Comparison of ENCODE assay signal across 20 mouse cellular contexts in genomic region chr6:141189093-141189492, GRCm38 (mm10). TPM values are rescaled to one million over a fixed set of nuclear protein-coding genes. Genes with fewer than 3 reads are reported as not detected.
DNase-seq lines count a peak whose midpoint lies in the region; ATAC-seq and TF ChIP-seq lines count a peak whose summit lies in the region.
"Had no signal": no experiment of that assay in that cellular context is flagged by ENCODE, and none has a peak within 500 bp of the region (broad histone marks: within the 10 kb centered on the region; RNA-seq: fewer than 3 reads in every experiment).

No protein-coding gene starts in this region.

- H3K27ac ChIP-seq in midbrain, embryonic 13.5 days, result no peak overlapping the region
- H3K27ac ChIP-seq in midbrain, embryonic 11.5 days (ENCODE audit: low read depth, low read length), result no peak overlapping the region
- H3K27ac ChIP-seq in intestine, embryonic 16.5 days (ENCODE audit: low read length), result peak overlapping the region; percentile 69
- H3K27ac ChIP-seq in small intestine, adult 2 months (ENCODE audit: insufficient read depth, low read depth, low read length), result peak overlapping the region; percentile 83
- H3K27ac ChIP-seq: embryonic facial prominence, embryonic 13.5 days; hindbrain, embryonic 10.5 days; hindbrain, embryonic 15.5 days had no signal

- intact Hi-C loops in left cerebral cortex, postnatal 4 days (cut with DNase I), result no loop called here

- H3K9me3 ChIP-seq in midbrain, embryonic 13.5 days, result no peaks in the 10 kb centered on the region
- H3K9me3 ChIP-seq in midbrain, embryonic 11.5 days (ENCODE audit: control insufficient read depth, low read length), result no peaks in the 10 kb centered on the region
- no peaks in the 10 kb centered on the region for H3K9me3 ChIP-seq in intestine, embryonic 16.5 days (ENCODE audit: control insufficient read depth, low read length)
- H3K9me3 ChIP-seq: embryonic facial prominence, embryonic 13.5 days; hindbrain, embryonic 10.5 days; hindbrain, embryonic 15.5 days had no signal

- ATAC-seq in midbrain, embryonic 13.5 days, result 0 out of 2 replicates have a peak, but pooled peaks have one; percentile 48
- no peak for ATAC-seq in midbrain, embryonic 11.5 days (ENCODE audit: low FRiP score)
- peak; percentile 41 for ATAC-seq in intestine, embryonic 16.5 days
- ATAC-seq: CD4-positive, CD25-positive, alpha-beta regulatory T cell, adult 4 months; forebrain, postnatal 0 days had no signal

- no peak overlapping the region for H3K4me3 ChIP-seq in midbrain, embryonic 13.5 days (replicated peaks)
- H3K4me3 ChIP-seq in midbrain, embryonic 11.5 days (ENCODE audit: low read depth, low read length), result no peak overlapping the region
- no peak overlapping the region for H3K4me3 ChIP-seq in intestine, embryonic 16.5 days (ENCODE audit: low read length)
- H3K4me3 ChIP-seq in small intestine, adult 2 months (ENCODE audit: low read depth, low read length), result no peak overlapping the region
- H3K4me3 ChIP-seq: embryonic facial prominence, embryonic 13.5 days; heart, adult 2 months; hindbrain, embryonic 10.5 days; hindbrain, embryonic 15.5 days had no signal

- no peak overlapping the region for H3K9ac ChIP-seq in midbrain, embryonic 13.5 days (replicated peaks)
- H3K9ac ChIP-seq in midbrain, embryonic 11.5 days (ENCODE audit: low read length), result no peak overlapping the region
- no peak overlapping the region for H3K9ac ChIP-seq in intestine, embryonic 16.5 days (ENCODE audit: low read depth, low read length)
- H3K9ac ChIP-seq: embryonic facial prominence, embryonic 13.5 days; forebrain, postnatal 0 days; hindbrain, embryonic 15.5 days had no signal

- H3K4me2 ChIP-seq in midbrain, embryonic 13.5 days (replicated peaks), result no peak overlapping the region
- no peak overlapping the region for H3K4me2 ChIP-seq in midbrain, embryonic 11.5 days
- H3K4me2 ChIP-seq in intestine, embryonic 16.5 days (ENCODE audit: low read depth, low read length), result no peak overlapping the region
- H3K4me2 ChIP-seq: embryonic facial prominence, embryonic 13.5 days; heart, embryonic 11.5 days; hindbrain, embryonic 15.5 days had no signal

- H3K4me1 ChIP-seq in midbrain, embryonic 13.5 days (replicated peaks), result 0 out of 2 replicates have a peak, but pooled peaks cover under 1% of the 10 kb centered on the region
- H3K4me1 ChIP-seq in midbrain, embryonic 11.5 days (ENCODE audit: control insufficient read depth, insufficient read depth, low read length), result no peaks in the 10 kb centered on the region
- peaks cover 9% of the 10 kb centered on the region for H3K4me1 ChIP-seq in intestine, embryonic 16.5 days (ENCODE audit: control insufficient read depth, insufficient read depth, low read length)
- peaks cover 9% of the 10 kb centered on the region; the same call in 1 of the 2 replicates for H3K4me1 ChIP-seq in small intestine, adult 2 months (ENCODE audit: control insufficient read depth, insufficient read depth, insufficient read length, low read length)
- H3K4me1 ChIP-seq: embryonic facial prominence, embryonic 13.5 days; hindbrain, embryonic 10.5 days; hindbrain, embryonic 15.5 days had no signal

- no peak for DNase-seq in midbrain, embryonic 11.5 days (ENCODE audit: low spot score, missing footprints)
- DNase-seq in brain, embryonic 14.5 days (ENCODE audit: low read depth), result peak; percentile 65
- DNase-seq in lung, postnatal 4 days, result no peak
- DNase-seq in left cerebral cortex, postnatal 4 days, result no peak
- DNase-seq: B cell, adult 2 months; cerebellum, adult 11-12 months; cerebellum, adult 9-10 months; cerebellum, postnatal 36 days; forebrain, postnatal 0 days; gastrocnemius, postnatal 14 days; heart, adult 2 months had no signal

- no peaks in the 10 kb centered on the region for H3K27me3 ChIP-seq in midbrain, embryonic 13.5 days
- H3K27me3 ChIP-seq in midbrain, embryonic 11.5 days (ENCODE audit: control insufficient read depth, insufficient read depth, low read length), result no peaks in the 10 kb centered on the region
- no peaks in the 10 kb centered on the region for H3K27me3 ChIP-seq in intestine, embryonic 16.5 days (replicated peaks; ENCODE audit: control insufficient read depth, insufficient read depth, low read length)
- no peaks in the 10 kb centered on the region for H3K27me3 ChIP-seq in small intestine, adult 2 months (ENCODE audit: control insufficient read depth, insufficient read depth, low read length)
- H3K27me3 ChIP-seq: embryonic facial prominence, embryonic 13.5 days; hindbrain, embryonic 15.5 days had no signal

- TF ChIP-seq CTCF in brain, embryonic 14.5 days (IDR thresholded peaks at IDR 0.05; ENCODE audit: borderline replicate concordance, extremely low read depth, insufficient read depth, insufficient read length), result no peak
- peak; percentile 11; the same call in 1 of the 2 replicates for TF ChIP-seq CTCF in small intestine, adult 2 months (IDR thresholded peaks at IDR 0.05; ENCODE audit: extremely low read depth, insufficient read length, insufficient replicate concordance, low read depth, low read length)

- TF ChIP-seq POLR2A in brain, embryonic 14.5 days (IDR thresholded peaks at IDR 0.05; ENCODE audit: borderline replicate concordance, extremely low read depth, insufficient read depth, insufficient read length, poor library complexity, severe bottlenecking), result no peak
- no peak for TF ChIP-seq POLR2A in small intestine, adult 2 months (IDR thresholded peaks at IDR 0.05; ENCODE audit: low read depth, low read length)

- no peaks in the 10 kb centered on the region for H3K36me3 ChIP-seq in midbrain, embryonic 13.5 days
- no peaks in the 10 kb centered on the region for H3K36me3 ChIP-seq in midbrain, embryonic 11.5 days (ENCODE audit: control insufficient read depth, insufficient read depth, low read length)
- no peaks in the 10 kb centered on the region for H3K36me3 ChIP-seq in intestine, embryonic 16.5 days (ENCODE audit: control insufficient read depth, insufficient read depth, low read length)
- no peaks in the 10 kb centered on the region for H3K36me3 ChIP-seq in small intestine, adult 2 months (ENCODE audit: control insufficient read depth, insufficient read depth, low read length)
- H3K36me3 ChIP-seq: embryonic facial prominence, embryonic 13.5 days; G1E; hindbrain, embryonic 10.5 days; hindbrain, embryonic 15.5 days had no signal

- WGBS in midbrain, embryonic 13.5 days, result 52% methylated on average over 5 of the region's 5 CpGs
- 60% methylated on average over 5 of the region's 5 CpGs for WGBS in midbrain, embryonic 11.5 days
- WGBS in intestine, embryonic 16.5 days, result 71% methylated on average over 5 of the region's 5 CpGs
- 65% methylated on average over 5 of the region's 5 CpGs for WGBS in small intestine, adult 2 months

RNA-seq across cellular contexts. Expression of gene Pde3a, which starts 60.0 kb away (rescaled TPM):
- 1.7 and 1.9 TPM in 2 replicates for polyA plus RNA-seq in midbrain, embryonic 13.5 days (2015; fragmentation: Nextera tagmentation; extraction: Ambion mirVana)
- 1.2 and 2.1 TPM in 2 replicates for polyA plus RNA-seq in midbrain, embryonic 11.5 days (2014; fragmentation: Nextera tagmentation; extraction: Ambion mirVana)
- polyA plus RNA-seq in brain, embryonic 14.5 days (2012; rRNA removed), result 1.2 and 2.7 TPM in 2 replicates
- polyA plus RNA-seq in intestine, embryonic 16.5 days (2015; fragmentation: Nextera tagmentation; extraction: Ambion mirVana), result 14.7 and 17.9 TPM in 2 replicates
- polyA plus RNA-seq in small intestine, adult 2 months (2012; rRNA removed), result 6.1 and 7.9 TPM in 2 replicates
- total RNA-seq in left cerebral cortex, postnatal 4 days (2021), result 1 to 10 TPM; 2.3 to 3.2 TPM
- polyA plus RNA-seq: CD4-positive, CD25-positive, alpha-beta regulatory T cell, adult 4 months; G1E had no signal

Comparison
In these comparisons a context has a peak if more than half of its experiments do, and no peak if none do; other contexts are left out.
1. H3K27ac ChIP-seq: peak in intestine, embryonic 16.5 days (single experiment) and small intestine, adult 2 months (single experiment); none in midbrain, embryonic 13.5 days (single experiment) and midbrain, embryonic 11.5 days (single experiment).